Mouse (Mus musculus) intestine, postnatal 0 days (tissue): ENCODE data around the gene Osbp. TPM values are rescaled to one million over a fixed set of nuclear protein-coding genes. Genes with fewer than 3 reads are reported as not detected.

Experiments used
- ATAC-seq: fragments of 200-750 bp; cut with Nextera tagmentation; 2 replicates; pipeline ENCODE4 v1.8.0; 2017; ENCODE audit warnings: mild to moderate bottlenecking, moderate TSS enrichment, moderate library complexity
- H3K27ac ChIP-seq: fragments of 300-500 bp; sonication (generic); 2 replicates; pipeline ENCODE4 v1.5.1; 2014; ENCODE audit warnings: mild to moderate bottlenecking, low read depth, low read length, moderate library complexity
- H3K27me3 ChIP-seq: fragments of 300-500 bp; sonication (generic); replicated peaks from 2 replicates; pipeline ENCODE4 v1.6.1; 2014; ENCODE audit warnings: low read length, mixed read lengths; ENCODE audit not compliant: control insufficient read depth, insufficient read depth
- H3K36me3 ChIP-seq: fragments of 300-500 bp; sonication (generic); 2 replicates; pipeline ENCODE4 v1.6.1; 2014; ENCODE audit warnings: mild to moderate bottlenecking, moderate library complexity; ENCODE audit not compliant: control insufficient read depth, insufficient read depth
- H3K4me1 ChIP-seq: fragments of 300-500 bp; sonication (generic); replicated peaks from 2 replicates; pipeline ENCODE4 v1.6.1; 2014; ENCODE audit warnings: antibody characterized with exemption, low read length, mixed read lengths; ENCODE audit not compliant: control insufficient read depth, insufficient read depth
- H3K4me2 ChIP-seq: fragments of 300-500 bp; sonication (generic); replicated peaks from 2 replicates; pipeline ENCODE4 v1.6.1; 2014; ENCODE audit warnings: low read depth, mild to moderate bottlenecking, moderate library complexity
- H3K4me3 ChIP-seq: fragments of 300-500 bp; sonication (generic); 2 replicates; pipeline ENCODE4 v1.5.1; 2014; ENCODE audit warnings: low read depth, low read length
- H3K9ac ChIP-seq: fragments of 300-500 bp; sonication (generic); 2 replicates; pipeline ENCODE4 v1.6.1; 2014; ENCODE audit warnings: mild to moderate bottlenecking, low read depth, low read length
- H3K9me3 ChIP-seq: fragments of 300-500 bp; sonication (generic); 2 replicates; pipeline ENCODE4 v1.6.1; 2016; ENCODE audit warnings: mixed run types; ENCODE audit not compliant: control insufficient read depth
- CTCF ChIP-seq: sonication (generic); IDR thresholded peaks from 2 replicates; pipeline ENCODE4 v1.5.1; 2016; ENCODE audit warnings: low read depth, mild to moderate bottlenecking, control low read depth, antibody characterized with exemption, moderate library complexity
- WGBS: fragments of 180-500 bp; shearing (Covaris S2); extraction: QIAGEN DNeasy Blood & Tissue Kit; methylation state at CpG from one replicate; pipeline ENCODE4 v1.1.7; 2014; 5-methylcytosine and 5-hydroxymethylcytosine counted together
- polyA plus RNA-seq: library from polyadenylated mRNA; unstranded; fragments of >200 nt; fragmentation: Nextera tagmentation; extraction: Ambion mirVana; gene quantifications from 2 replicates; pipeline ENCODE4 v1.2.1, GENCODE M21; 2015

Osbp gene
- polyA plus RNA-seq, 1 experiment from 2014 or later: 6.2 TPM

GRCm38 (mm10) chr19:12004216-12005008, 38.7 kb downstream of the Osbp start:
- Histone ChIP-seq H3K4me2 (peak overlapping the region; percentile 61), H3K4me3 (peak overlapping the region; percentile 75), H3K4me1 (no peaks in the 10 kb centered on the region), H3K9me3 (no peaks in the 10 kb centered on the region), H3K36me3 (no peaks in the 10 kb centered on the region), H3K27me3 (no peaks in the 10 kb centered on the region), H3K9ac (no peak overlapping the region), H3K27ac (peak overlapping the region; percentile 74)
- 33% methylated on average over 9 of the region's 9 CpGs for WGBS
- peak; percentile 73 for ATAC-seq
- TF ChIP-seq CTCF: no peak

GRCm38 (mm10) chr19:12005376-12006360, 39.9 kb downstream of the Osbp start:
- Histone ChIP-seq H3K9me3 (no peaks in the 10 kb centered on the region), H3K9ac (peak overlapping the region; percentile 54), H3K4me3 (peak overlapping the region; percentile 75), H3K27me3 (no peaks in the 10 kb centered on the region), H3K27ac (peak overlapping the region; percentile 92), H3K4me2 (peak overlapping the region; percentile 61), H3K36me3 (no peaks in the 10 kb centered on the region), H3K4me1 (no peaks in the 10 kb centered on the region)
- ATAC-seq: peak; percentile 53
- TF ChIP-seq CTCF: no peak
- under 1% methylated on average over 41 of the region's 41 CpGs for WGBS

- ATAC-seq: no peak
Measured at GRCm38 (mm10) chr19:12006361-12006947, 40.7 kb downstream of the Osbp start.

GRCm38 (mm10) chr19:12007105-12007931, 41.6 kb downstream of the Osbp start:
- no peak overlapping the region for H3K9ac ChIP-seq
- 20% methylated on average over 17 of the region's 17 CpGs for WGBS

More at GRCm38 (mm10) chr19:12006361-12006947, 40.7 kb downstream of the Osbp start:
- peak overlapping the region; percentile 61 for H3K4me2 ChIP-seq
- peak overlapping the region; percentile 92 for H3K27ac ChIP-seq
- no peaks in the 10 kb centered on the region for H3K4me1 ChIP-seq
- H3K4me3 ChIP-seq: peak overlapping the region; percentile 75
- H3K36me3 ChIP-seq: no peaks in the 10 kb centered on the region
- TF ChIP-seq CTCF: peak; percentile 46; the same call in 1 of the 2 replicates
- WGBS: 5% methylated on average over 17 of the region's 17 CpGs
- H3K27me3 ChIP-seq: no peaks in the 10 kb centered on the region
- peak overlapping the region; percentile 54 for H3K9ac ChIP-seq
- no peaks in the 10 kb centered on the region for H3K9me3 ChIP-seq

More at GRCm38 (mm10) chr19:12007105-12007931, 41.6 kb downstream of the Osbp start:
- H3K27ac ChIP-seq: no peak overlapping the region
- H3K27me3 ChIP-seq: no peaks in the 10 kb centered on the region
- peak overlapping the region; percentile 7; the same call in 1 of the 2 replicates for H3K4me3 ChIP-seq
- ATAC-seq: no peak
- TF ChIP-seq CTCF: peak; percentile 86
- H3K4me1 ChIP-seq: no peaks in the 10 kb centered on the region
- no peaks in the 10 kb centered on the region for H3K9me3 ChIP-seq
- H3K4me2 ChIP-seq: peak overlapping the region; percentile 61
- H3K36me3 ChIP-seq: no peaks in the 10 kb centered on the region
